Mouse (Mus musculus) embryonic facial prominence, embryonic 14.5 days (tissue): Measurements from ENCODE around the gene Gm3512. TPM values are rescaled to one million over a fixed set of nuclear protein-coding genes. Genes with fewer than 3 reads are reported as not detected.
"Not testable (repeated sequence)": the region's sequence is repeated elsewhere in the genome, so short reads cannot be mapped to it uniquely, and the experiment has no call there.

Source experiments
- ATAC-seq: fragments of 200-750 bp; cut with Nextera tagmentation; 2 replicates; pipeline ENCODE4 v1.8.0; 2017; ENCODE audit warnings: low read depth, moderate number of reproducible peaks, moderate TSS enrichment
- DNase-seq: peaks from one replicate; pipeline ENCODE4 v3.0.0-alpha.2; 2015; ENCODE audit warnings: low spot score
- H3K27ac ChIP-seq: fragments of 300-500 bp; sonication (generic); replicated peaks from 2 replicates; pipeline ENCODE4 v1.5.1; 2014; ENCODE audit warnings: low read depth, mild to moderate bottlenecking, low read length, moderate library complexity
- H3K27me3 ChIP-seq: fragments of 300-500 bp; sonication (generic); replicated peaks from 2 replicates; pipeline ENCODE4 v1.6.1; 2014; ENCODE audit warnings: low read length; ENCODE audit not compliant: control insufficient read depth, insufficient read depth
- H3K36me3 ChIP-seq: fragments of 300-500 bp; sonication (generic); 2 replicates; pipeline ENCODE4 v1.6.1; 2014; ENCODE audit warnings: low read length, mixed read lengths; ENCODE audit not compliant: control insufficient read depth, insufficient read depth
- H3K4me1 ChIP-seq: fragments of 300-500 bp; sonication (generic); 2 replicates; pipeline ENCODE4 v1.6.1; 2014; ENCODE audit warnings: antibody characterized with exemption, low read length; ENCODE audit not compliant: control insufficient read depth, insufficient read depth
- H3K4me2 ChIP-seq: fragments of 300-500 bp; sonication (generic); 2 replicates; pipeline ENCODE4 v1.6.1; 2014; ENCODE audit warnings: low read depth, mild to moderate bottlenecking, low read length, moderate library complexity, mixed read lengths
- H3K4me3 ChIP-seq: fragments of 300-500 bp; sonication (generic); 2 replicates; pipeline ENCODE4 v1.5.1; 2014; ENCODE audit warnings: low read depth, mild to moderate bottlenecking, low read length
- H3K9ac ChIP-seq: fragments of 300-500 bp; sonication (generic); 2 replicates; pipeline ENCODE4 v1.6.1; 2014; ENCODE audit warnings: low read depth, mild to moderate bottlenecking, low read length, moderate library complexity, mixed read lengths
- H3K9me3 ChIP-seq: fragments of 300-500 bp; sonication (generic); 2 replicates; pipeline ENCODE4 v1.6.1; 2016; ENCODE audit warnings: low read length; ENCODE audit not compliant: control insufficient read depth
- WGBS: fragments of 180-500 bp; shearing (Covaris S2); extraction: QIAGEN DNeasy Blood & Tissue Kit; methylation state at CpG from one replicate; pipeline ENCODE4 v1.1.7; 2014; 5-methylcytosine and 5-hydroxymethylcytosine counted together
- polyA plus RNA-seq: library from polyadenylated mRNA; unstranded; fragments of >200 nt; fragmentation: Nextera tagmentation; extraction: Ambion mirVana; gene quantifications from 2 replicates; pipeline ENCODE4 v1.2.1, GENCODE M21; 2014

Gm3512 gene
- polyA plus RNA-seq: 3.0 and 3.8 TPM in 2 replicates

DNA sequence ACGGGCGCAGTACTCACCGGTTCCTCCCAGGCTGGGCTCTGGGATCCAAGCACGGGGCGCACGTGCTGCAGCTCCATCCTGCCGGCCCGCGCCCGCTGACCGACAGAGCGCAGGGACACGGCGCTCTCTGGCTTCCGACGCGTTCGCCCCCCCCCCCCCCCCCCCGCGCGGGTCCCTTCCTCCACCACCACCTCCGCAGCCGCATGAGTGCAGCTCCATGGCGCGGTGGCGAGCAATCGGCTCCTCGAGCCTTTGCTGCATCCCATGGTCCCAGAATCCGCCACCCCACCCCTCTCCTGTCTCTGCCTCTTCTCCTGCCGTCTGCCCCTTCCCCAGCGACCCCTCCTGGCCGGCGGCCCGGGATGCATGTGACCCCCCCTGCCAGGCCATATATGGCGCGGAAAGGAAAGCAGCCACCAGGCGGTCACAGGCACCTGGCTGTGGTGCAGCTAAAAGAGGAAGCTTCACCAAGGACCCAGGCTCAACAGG lies at the start of gene Gm3512:
Gene Gm3512 (minus strand): TSS at position 51 of the 489 bp plus-strand sequence.
- DNase-seq: not testable (repeated sequence)
- WGBS: no CpG with 5 or more reads among the region's 37 CpGs

DNA sequence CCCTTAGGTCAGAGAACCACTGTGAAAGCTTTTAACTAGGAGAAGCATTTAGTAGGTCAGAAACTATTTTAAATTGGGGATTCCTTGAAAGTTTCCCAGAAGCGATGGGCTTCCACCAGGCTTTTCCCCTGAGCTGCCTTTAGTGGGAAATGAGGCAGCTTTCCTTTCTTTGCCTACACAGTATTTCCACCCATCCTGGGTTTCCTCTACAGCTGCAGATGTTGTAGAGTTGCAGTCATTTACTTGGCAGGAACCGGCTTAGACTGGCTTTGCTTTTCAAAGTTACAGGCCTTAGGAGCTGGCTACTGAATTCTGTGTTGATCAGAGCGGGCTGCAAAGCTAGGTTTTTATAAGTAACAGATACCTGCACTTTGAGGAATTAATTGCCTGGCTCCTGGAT lies 25.7 kb upstream of the Gm3512 start:
- not testable (repeated sequence) for ATAC-seq, DNase-seq, H3K4me2 ChIP-seq, H3K36me3 ChIP-seq, H3K27me3 ChIP-seq, H3K9ac ChIP-seq, H3K4me1 ChIP-seq, H3K9me3 ChIP-seq, H3K4me3 ChIP-seq, H3K27ac ChIP-seq
- 64% methylated on average over 1 of the region's 3 CpGs for WGBS

More for the DNA sequence above, at the start of gene Gm3512:
- not testable (repeated sequence) for H3K9me3 ChIP-seq, ATAC-seq, H3K27me3 ChIP-seq, H3K4me3 ChIP-seq, H3K9ac ChIP-seq, H3K36me3 ChIP-seq, H3K4me2 ChIP-seq, H3K27ac ChIP-seq, H3K4me1 ChIP-seq

DNA sequence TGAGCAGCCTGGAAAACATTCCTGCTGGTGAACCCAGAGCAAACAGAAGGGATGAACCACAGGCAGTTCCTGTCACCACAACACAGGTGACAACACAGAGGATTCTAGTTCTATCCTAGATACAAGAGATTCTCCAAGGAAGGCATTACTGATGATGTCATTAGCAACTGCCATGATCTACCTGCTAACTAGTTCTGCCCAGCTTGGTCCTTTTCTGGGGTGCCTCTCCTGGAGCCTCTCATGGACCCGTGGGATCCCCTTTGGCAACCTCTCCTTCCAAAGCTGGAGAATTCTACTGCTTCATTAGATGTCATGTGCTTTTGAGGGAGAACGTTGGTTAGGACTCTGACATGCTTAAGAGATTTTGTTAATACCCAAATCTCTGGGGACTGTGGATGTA lies 20.1 kb upstream of the Gm3512 start, which contains the start of gene Gm16434:
Gene Gm16434 (minus strand): TSS at position 101 of the 400 bp plus-strand sequence.
- not testable (repeated sequence) for H3K27me3 ChIP-seq

GRCm38 (mm10) chr14:7125312-7125711 lies 49.0 kb downstream of the Gm3512 start, which contains the start of gene Gm6676:
Gm6676 (minus strand) TSS chr14:7125412.
- not testable (repeated sequence) for H3K27me3 ChIP-seq, ATAC-seq, H3K9ac ChIP-seq, H3K9me3 ChIP-seq, H3K4me3 ChIP-seq, H3K27ac ChIP-seq, DNase-seq, H3K36me3 ChIP-seq, H3K4me1 ChIP-seq, H3K4me2 ChIP-seq
- no CpG with 5 or more reads among the region's 2 CpGs for WGBS

More for the DNA sequence above, 20.1 kb upstream of the Gm3512 start, which contains the start of gene Gm16434:
- not testable (repeated sequence) for ATAC-seq, H3K9ac ChIP-seq, H3K36me3 ChIP-seq, H3K4me1 ChIP-seq, H3K9me3 ChIP-seq, H3K27ac ChIP-seq, H3K4me2 ChIP-seq, DNase-seq, H3K4me3 ChIP-seq
- no CpG with 5 or more reads among the region's 2 CpGs for WGBS

- DNase-seq: peak; percentile 3
- not testable (repeated sequence) for H3K36me3 ChIP-seq, H3K9me3 ChIP-seq, H3K27me3 ChIP-seq, H3K27ac ChIP-seq, H3K4me1 ChIP-seq
- Histone ChIP-seq H3K9ac (peak overlapping the region; percentile 59; the same call in 1 of the 2 replicates), H3K4me3 (peak overlapping the region; percentile 38), H3K4me2 (peak overlapping the region; percentile 50)
- ATAC-seq: 0 out of 2 replicates have a peak, but pooled peaks have one; percentile 41
- no CpG with 5 or more reads among the region's 54 CpGs for WGBS
These were observed 69.1 kb downstream of the Gm3512 start for GRCm38 (mm10) chr14:7105124-7105802.

Other genes starting within 250 kb of the Gm3512 start
- not detected in 2 replicates for gene Gm6356, start 200.7 kb downstream of the Gm3512 start, polyA plus RNA-seq
- gene Gm10406, start 147.1 kb downstream of the Gm3512 start, polyA plus RNA-seq: 0.54 and 0.60 TPM in 2 replicates
- not detected in 2 replicates for gene Gm3685, start 129.6 kb downstream of the Gm3512 start, polyA plus RNA-seq
- gene Gm3696, start 73.9 kb downstream of the Gm3512 start, polyA plus RNA-seq: 1.1 and 1.2 TPM in 2 replicates
- gene Gm6676, start 49.1 kb downstream of the Gm3512 start, polyA plus RNA-seq: not detected in 2 replicates
- not detected in 2 replicates for gene Gm16434, start 20.0 kb upstream of the Gm3512 start, polyA plus RNA-seq
- not detected in 2 replicates for gene Gm3727, start 90.2 kb upstream of the Gm3512 start, polyA plus RNA-seq
- gene Gm3739, start 140.5 kb upstream of the Gm3512 start, polyA plus RNA-seq: 0.40 and 0.88 TPM in 2 replicates
- not detected in 2 replicates for gene Gm5797, start 157.9 kb upstream of the Gm3512 start, polyA plus RNA-seq
- gene Gm8374, start 190.6 kb upstream of the Gm3512 start, polyA plus RNA-seq: not detected in 2 replicates